Mouse (Mus musculus): ENCODE results near the gene Lao1. TPM values are rescaled to one million over a fixed set of nuclear protein-coding genes. Genes with fewer than 3 reads are reported as not detected.

Gene Lao1
- total and polyA plus RNA-seq, 3 experiments: 0.34 to 0.81 TPM; not detected in 1

DNA sequence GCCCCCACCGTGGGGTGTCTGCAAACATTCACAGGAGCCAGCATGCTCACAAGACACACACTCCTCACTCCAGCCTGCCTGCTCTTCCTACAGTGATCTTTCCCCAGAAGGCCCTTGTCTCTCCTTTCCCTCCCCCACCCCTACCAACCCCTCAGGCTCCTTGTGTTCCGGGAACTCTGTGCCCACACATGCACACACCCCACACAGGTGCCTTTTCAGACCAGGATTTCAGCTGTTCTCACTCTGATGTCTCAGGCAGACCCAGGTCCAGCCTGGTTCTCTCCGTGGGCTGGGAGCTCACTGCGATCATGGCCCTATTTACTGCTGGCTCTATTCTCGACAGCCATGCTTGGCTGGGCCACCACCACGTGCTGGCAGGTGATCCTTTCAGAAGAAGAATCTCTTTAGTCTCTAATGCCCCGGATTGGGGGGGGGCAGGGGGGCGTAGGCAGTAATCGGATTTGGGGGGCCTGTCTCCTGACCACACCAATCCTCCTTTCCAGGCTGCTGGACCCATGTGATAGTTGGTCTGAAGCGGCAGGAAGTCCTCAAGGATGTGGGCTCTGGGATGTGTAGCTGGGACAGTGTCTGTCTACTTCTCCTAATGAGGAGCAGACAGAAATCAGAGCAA, 49.8 kb downstream of the Lao1 start:
- in situ Hi-C loops (cut with MboI; ENCODE audit: low pct_ligation_motif_present, low pct_unique_long_range_greater_than_20kb, low sequenced_read_pairs): no loop called here
- no peak overlapping the region for H3K4me2 ChIP-seq (ENCODE audit: insufficient read depth, low read depth, poor library complexity, severe bottlenecking)
- H3K27me3 ChIP-seq (replicated peaks): no peaks in the 10 kb centered on the region
- no peaks in the 10 kb centered on the region for H3K9me3 ChIP-seq (replicated peaks; ENCODE audit: low read length)
- H3K27ac ChIP-seq (ENCODE audit: insufficient read depth, low read depth): no peak overlapping the region
- H3K4me3 ChIP-seq (replicated peaks in 1 of 3; ENCODE audit: low read depth in 2 of 3, low read length in 2 of 3, poor library complexity in 1 of 3): no peak overlapping the region
- TF ChIP-seq NELFE (IDR thresholded peaks at IDR 0.05; ENCODE audit: low read depth, low read length) (no peak), CTCF (conservative IDR thresholded peaks at IDR 0.05 in 1 of 2, IDR thresholded peaks at IDR 0.05 in 1 of 2; ENCODE audit: low read depth in 2 of 2, low read length in 2 of 2) (no peak), MXI1 (IDR thresholded peaks at IDR 0.05; ENCODE audit: low read depth, low read length) (no peak), PAX5 (IDR thresholded peaks at IDR 0.05; ENCODE audit: low read length) (no peak)
- H3K79me2 ChIP-seq (replicated peaks; ENCODE audit: control insufficient read depth, extremely low read depth, insufficient read depth, poor library complexity, severe bottlenecking): no peaks in the 10 kb centered on the region
- H3K4me1 ChIP-seq (ENCODE audit: control insufficient read depth in 1 of 2, insufficient read depth in 2 of 2): peaks cover 3 to 6% of the 10 kb centered on the region in 2 experiments; a peak in 3 of 4 replicates
- DNase-seq (ENCODE audit: extremely low read depth): no peak
- no peaks in the 10 kb centered on the region for H3K36me3 ChIP-seq (replicated peaks in 1 of 2; ENCODE audit: control insufficient read depth in 1 of 2, insufficient read depth in 1 of 2, low read length in 1 of 2)
- dilution Hi-C loops (cut with MboI; ENCODE audit: extremely low pct_ligation_motif_present, extremely low pct_unique_long_range_greater_than_20kb, low sequenced_read_pairs): no loop called here
- H3K9ac ChIP-seq (ENCODE audit: insufficient read depth, low read depth): no peak overlapping the region

GRCm38 (mm10) chr4:119013031-119013430, 51.7 kb downstream of the Lao1 start:
- no peak for TF ChIP-seq TCF12 (IDR thresholded peaks at IDR 0.05; ENCODE audit: low read depth, low read length)
- DNase-seq (ENCODE audit: extremely low read depth): no peak
- Histone ChIP-seq H3K27me3 (replicated peaks) (no peaks in the 10 kb centered on the region), H3K27ac (ENCODE audit: insufficient read depth, low read depth) (no peak overlapping the region), H3K4me1 (ENCODE audit: control insufficient read depth in 1 of 2, insufficient read depth in 2 of 2) (peaks cover 3 to 6% of the 10 kb centered on the region in 2 experiments; a peak in 3 of 4 replicates), H3K4me3 (replicated peaks in 1 of 3; ENCODE audit: low read depth in 2 of 3, low read length in 2 of 3, poor library complexity in 1 of 3) (no peak overlapping the region), H3K36me3 (replicated peaks in 1 of 2; ENCODE audit: control insufficient read depth in 1 of 2, insufficient read depth in 1 of 2, low read length in 1 of 2) (no peaks in the 10 kb centered on the region), H3K79me2 (replicated peaks; ENCODE audit: control insufficient read depth, extremely low read depth, insufficient read depth, poor library complexity, severe bottlenecking) (no peaks in the 10 kb centered on the region), H3K9me3 (replicated peaks; ENCODE audit: low read length) (no peaks in the 10 kb centered on the region), H3K4me2 (ENCODE audit: insufficient read depth, low read depth, poor library complexity, severe bottlenecking) (no peak overlapping the region), H3K9ac (ENCODE audit: insufficient read depth, low read depth) (no peak overlapping the region)
- in situ Hi-C loops (cut with MboI; ENCODE audit: low pct_ligation_motif_present, low pct_unique_long_range_greater_than_20kb, low sequenced_read_pairs): no loop called here
- dilution Hi-C loops (cut with MboI; ENCODE audit: extremely low pct_ligation_motif_present, extremely low pct_unique_long_range_greater_than_20kb, low sequenced_read_pairs): no loop called here

GRCm38 (mm10) chr4:119014997-119015396, 53.6 kb downstream of the Lao1 start:
- in situ Hi-C loops (cut with MboI; ENCODE audit: low pct_ligation_motif_present, low pct_unique_long_range_greater_than_20kb, low sequenced_read_pairs): no loop called here
- Histone ChIP-seq H3K4me1 (ENCODE audit: control insufficient read depth in 1 of 2, insufficient read depth in 2 of 2) (peaks cover 0 to under 1% of the 10 kb centered on the region in 2 experiments; a peak in 2 of 4 replicates), H3K9ac (ENCODE audit: insufficient read depth, low read depth) (no peak overlapping the region), H3K27me3 (replicated peaks) (no peaks in the 10 kb centered on the region), H3K4me2 (ENCODE audit: insufficient read depth, low read depth, poor library complexity, severe bottlenecking) (no peak overlapping the region), H3K4me3 (replicated peaks in 1 of 3; ENCODE audit: low read depth in 2 of 3, low read length in 2 of 3, poor library complexity in 1 of 3) (no peak overlapping the region), H3K36me3 (replicated peaks in 1 of 2; ENCODE audit: control insufficient read depth in 1 of 2, insufficient read depth in 1 of 2, low read length in 1 of 2) (no peaks in the 10 kb centered on the region), H3K9me3 (replicated peaks; ENCODE audit: low read length) (no peaks in the 10 kb centered on the region), H3K79me2 (replicated peaks; ENCODE audit: control insufficient read depth, extremely low read depth, insufficient read depth, poor library complexity, severe bottlenecking) (no peaks in the 10 kb centered on the region), H3K27ac (ENCODE audit: insufficient read depth, low read depth) (no peak overlapping the region)
- dilution Hi-C loops (cut with MboI; ENCODE audit: extremely low pct_ligation_motif_present, extremely low pct_unique_long_range_greater_than_20kb, low sequenced_read_pairs): no loop called here
- TF ChIP-seq RCOR1 (conservative IDR thresholded peaks at IDR 0.05; ENCODE audit: low read depth, low read length): no peak
- TF ChIP-seq TBP (conservative IDR thresholded peaks at IDR 0.05; ENCODE audit: low read depth, low read length): no peak
- TF ChIP-seq MEF2A (IDR thresholded peaks at IDR 0.05; ENCODE audit: borderline replicate concordance, low read depth, low read length): no peak
- TF ChIP-seq ZMIZ1 (IDR thresholded peaks at IDR 0.05; ENCODE audit: low read depth, low read length): no peak
- DNase-seq (ENCODE audit: extremely low read depth): no peak

Data from CH12.LX (cell line).